Mouse (Mus musculus) T-helper 17 cell (primary cell): ENCODE results near the gene Acrbp.

Experiments
- in situ Hi-C, 2 experiments: fragments of 300-600 bp; cut with MboI, MseI; formaldehyde crosslinking; loops; 1 replicate in 1 of 2; 2 replicates in 1 of 2; pipeline ENCODE4 v1.15.1; 2025; ENCODE audit warnings: high pct_unique_total_duplicates in 2 of 2

Acrbp gene

GRCm38 (mm10) chr6:125071170-125071895 lies 21.8 kb downstream of the Acrbp start:
- in situ Hi-C loops, result no loop called here

- in situ Hi-C loops, result no loop called here
Measured at GRCm38 (mm10) chr6:125071896-125072279, 22.4 kb downstream of the Acrbp start.

GRCm38 (mm10) chr6:125073825-125074224 lies 24.3 kb downstream of the Acrbp start:
- in situ Hi-C loops, result no loop called here

- in situ Hi-C loops, result loop anchor here (5.0 kb wide), 1 partner anchor 34 kb away; the partner anchor contains the start of gene Acrbp (in 2 of the 2)
Measured at GRCm38 (mm10) chr6:125081394-125081793, 31.9 kb downstream of the Acrbp start.

- in situ Hi-C loops, result loop anchor here (5.0 kb wide), 1 partner anchor 35 kb away; the partner anchor contains the start of gene Acrbp (in 2 of the 2)
Measured at GRCm38 (mm10) chr6:125081797-125082560, 32.5 kb downstream of the Acrbp start.

- in situ Hi-C loops, result loop anchor here (5.0 kb wide), 1 partner anchor 36 kb away; the partner anchor contains the start of gene Acrbp (in 2 of the 2)
Measured at GRCm38 (mm10) chr6:125082801-125083386, 33.4 kb downstream of the Acrbp start.

GRCm38 (mm10) chr6:125084424-125084823 lies 34.9 kb downstream of the Acrbp start:
- in situ Hi-C loops, result loop anchor here (5.0 kb wide), 1 partner anchor 37 kb away; the partner anchor contains the start of gene Acrbp (in 2 of the 2)

- in situ Hi-C loops, result no loop called here
Measured at GRCm38 (mm10) chr6:125087937-125088336, 38.4 kb downstream of the Acrbp start.

GRCm38 (mm10) chr6:125088561-125089321 lies 39.3 kb downstream of the Acrbp start:
- in situ Hi-C loops, result no loop called here

GRCm38 (mm10) chr6:125089521-125090321 lies 40.2 kb downstream of the Acrbp start:
- in situ Hi-C loops, result no loop called here

GRCm38 (mm10) chr6:125090341-125091085 lies 41.0 kb downstream of the Acrbp start:
- in situ Hi-C loops, result no loop called here

- in situ Hi-C loops, result no loop called here
Measured at GRCm38 (mm10) chr6:125092372-125092771, 42.9 kb downstream of the Acrbp start.

- in situ Hi-C loops, result loop anchor here in 1 of 2 experiments (5.0 kb wide), 1 partner anchor 37 kb away; the partner anchor contains the start of gene Nop2
Measured at GRCm38 (mm10) chr6:125094843-125095242, 45.4 kb downstream of the Acrbp start.

GRCm38 (mm10) chr6:125095391-125096278 lies 46.1 kb downstream of the Acrbp start, which contains the start of gene Chd4:
Chd4 (plus strand) TSS chr6:125095981.
- in situ Hi-C loops, result loop anchor here in 1 of 2 experiments (5.0 kb wide), 1 partner anchor 37 kb away; the partner anchor contains the start of gene Nop2

- in situ Hi-C loops, result loop anchor here in 1 of 2 experiments (5.0 kb wide), 1 partner anchor 36 kb away; the partner anchor contains the start of gene Nop2
Measured at GRCm38 (mm10) chr6:125096279-125096596, 46.7 kb downstream of the Acrbp start.

- in situ Hi-C loops, result loop anchor here in 1 of 2 experiments (5.0 kb wide), 1 partner anchor 36 kb away; the partner anchor contains the start of gene Nop2
Measured at GRCm38 (mm10) chr6:125096597-125097345, 47.3 kb downstream of the Acrbp start.

GRCm38 (mm10) chr6:125097346-125097689 lies 47.8 kb downstream of the Acrbp start:
- in situ Hi-C loops, result loop anchor here in 1 of 2 experiments (5.0 kb wide), 1 partner anchor 35 kb away; the partner anchor contains the start of gene Nop2

- in situ Hi-C loops, result loop anchor here in 1 of 2 experiments (5.0 kb wide), 1 partner anchor 34 kb away; the partner anchor contains the start of gene Nop2
Measured at GRCm38 (mm10) chr6:125097951-125098350, 48.5 kb downstream of the Acrbp start.
